Mouse (Mus musculus) spleen, embryonic (tissue): ENCODE data around the gene Gjb1.
"Not testable (repeated sequence)": the region's sequence is repeated elsewhere in the genome, so short reads cannot be mapped to it uniquely, and the experiment has no call there.

Source experiments
- CTCF ChIA-PET: fragments of 350-600 bp; sonication (Branson Sonifier 250); formaldehyde crosslinking; loops from one replicate; lab custom pipeline; 2022; lab: Charles Lee

Gene Gjb1

GRCm38 (mm10) chrX:101376190-101376968 lies at the start of gene Gjb1:
Gene Gjb1, plus strand, starts transcription at chrX:101376378.
- CTCF ChIA-PET = no interaction called here

GRCm38 (mm10) chrX:101329372-101330028 lies 46.7 kb upstream of the Gjb1 start:
- CTCF ChIA-PET = interaction anchor here (0.7 kb wide), 3 partner anchors 54 to 598 kb away, joined by 3 to 5 read pairs (median 4); no protein-coding TSS in a partner anchor

- CTCF ChIA-PET = interaction anchor here (0.6 kb wide), 1 partner anchor 260 kb away, joined by 3 read pairs; no protein-coding TSS in a partner anchor
These were observed 44.2 kb upstream of the Gjb1 start for GRCm38 (mm10) chrX:101332031-101332374.

- CTCF ChIA-PET = interaction anchor here (0.6 kb wide), 3 partner anchors 75 to 261 kb away, joined by 3 to 6 read pairs (median 3); no protein-coding TSS in a partner anchor
These were observed 43.6 kb upstream of the Gjb1 start for GRCm38 (mm10) chrX:101332375-101333211.

- CTCF ChIA-PET = no interaction called here
These were observed 41.6 kb upstream of the Gjb1 start for GRCm38 (mm10) chrX:101334606-101335005.

- CTCF ChIA-PET = no interaction called here
These were observed 37.5 kb upstream of the Gjb1 start for GRCm38 (mm10) chrX:101338666-101339065.

GRCm38 (mm10) chrX:101342837-101343236 lies 33.3 kb upstream of the Gjb1 start:
- CTCF ChIA-PET = interaction anchor here (0.8 kb wide), 1 partner anchor 25 kb away, joined by 4 read pairs; no protein-coding TSS in a partner anchor

- CTCF ChIA-PET = no interaction called here
These were observed 30.7 kb upstream of the Gjb1 start for GRCm38 (mm10) chrX:101345456-101345855.

GRCm38 (mm10) chrX:101346475-101346874 lies 29.7 kb upstream of the Gjb1 start:
- CTCF ChIA-PET = no interaction called here

GRCm38 (mm10) chrX:101351188-101351587 lies 25.0 kb upstream of the Gjb1 start:
- CTCF ChIA-PET = no interaction called here

GRCm38 (mm10) chrX:101358902-101359301 lies 17.3 kb upstream of the Gjb1 start:
- CTCF ChIA-PET = not testable (repeated sequence)

GRCm38 (mm10) chrX:101369001-101369400 lies 7.2 kb upstream of the Gjb1 start:
- CTCF ChIA-PET = no interaction called here

- CTCF ChIA-PET = no interaction called here
These were observed 5.6 kb upstream of the Gjb1 start for GRCm38 (mm10) chrX:101370573-101370972.

- CTCF ChIA-PET = no interaction called here
These were observed 3.2 kb upstream of the Gjb1 start for GRCm38 (mm10) chrX:101372946-101373345.

GRCm38 (mm10) chrX:101377076-101377475 lies 898 bp downstream of the Gjb1 start:
- CTCF ChIA-PET = no interaction called here

- CTCF ChIA-PET = no interaction called here
These were observed 3.6 kb downstream of the Gjb1 start for GRCm38 (mm10) chrX:101379744-101380143.

- CTCF ChIA-PET = no interaction called here
These were observed 7.3 kb downstream of the Gjb1 start for GRCm38 (mm10) chrX:101383455-101383854.

GRCm38 (mm10) chrX:101384439-101385137 lies 8.4 kb downstream of the Gjb1 start:
- CTCF ChIA-PET = no interaction called here

GRCm38 (mm10) chrX:101386222-101386621 lies 10.0 kb downstream of the Gjb1 start:
- CTCF ChIA-PET = no interaction called here

GRCm38 (mm10) chrX:101388866-101389537 lies 12.8 kb downstream of the Gjb1 start:
- CTCF ChIA-PET = no interaction called here

- CTCF ChIA-PET = no interaction called here
These were observed 18.2 kb downstream of the Gjb1 start for GRCm38 (mm10) chrX:101394341-101394740.
